Mouse (Mus musculus) spleen, adult 12 weeks (tissue): ENCODE measurements around the gene Fam181a.

ENCODE experiments used
- DNase-seq: peaks from one replicate; pipeline ENCODE4 v3.0.0; 2022; ENCODE audit warnings: low spot score

Fam181a gene

GRCm38 (mm10) chr12:103310744-103311267, at the start of gene Fam181a:
TSS of gene Fam181a (plus strand) at chr12:103310975.
- no peak for DNase-seq

GRCm38 (mm10) chr12:103262017-103262865, 48.5 kb upstream of the Fam181a start:
- no peak for DNase-seq

- DNase-seq: no peak
Observed at GRCm38 (mm10) chr12:103266605-103267004, 44.2 kb upstream of the Fam181a start.

- DNase-seq: no peak
Observed at GRCm38 (mm10) chr12:103272176-103272575, 38.6 kb upstream of the Fam181a start.

GRCm38 (mm10) chr12:103273051-103273450, 37.7 kb upstream of the Fam181a start:
- DNase-seq: no peak

- no peak for DNase-seq
Observed at GRCm38 (mm10) chr12:103273732-103274131, 37.0 kb upstream of the Fam181a start.

- DNase-seq: no peak
Observed at GRCm38 (mm10) chr12:103276422-103276821, 34.4 kb upstream of the Fam181a start.

GRCm38 (mm10) chr12:103281491-103281890, 29.3 kb upstream of the Fam181a start:
- no peak for DNase-seq

GRCm38 (mm10) chr12:103281912-103282311, 28.9 kb upstream of the Fam181a start:
- DNase-seq: no peak

GRCm38 (mm10) chr12:103282936-103283335, 27.8 kb upstream of the Fam181a start:
- DNase-seq: no peak

- no peak for DNase-seq
Observed at GRCm38 (mm10) chr12:103283411-103283810, 27.4 kb upstream of the Fam181a start.

GRCm38 (mm10) chr12:103287276-103287675, 23.5 kb upstream of the Fam181a start:
- DNase-seq: no peak

- DNase-seq: no peak
Observed at GRCm38 (mm10) chr12:103292366-103292765, 18.4 kb upstream of the Fam181a start.

- DNase-seq: no peak
Observed at GRCm38 (mm10) chr12:103296292-103296691, 14.5 kb upstream of the Fam181a start.

- no peak for DNase-seq
Observed at GRCm38 (mm10) chr12:103300493-103300892, 10.3 kb upstream of the Fam181a start.

GRCm38 (mm10) chr12:103301645-103302044, 9.1 kb upstream of the Fam181a start:
- DNase-seq: no peak

- DNase-seq: no peak
Observed at GRCm38 (mm10) chr12:103302960-103303359, 7.8 kb upstream of the Fam181a start.

GRCm38 (mm10) chr12:103306224-103306623, 4.6 kb upstream of the Fam181a start:
- DNase-seq: no peak

GRCm38 (mm10) chr12:103306720-103307119, 4.1 kb upstream of the Fam181a start:
- no peak for DNase-seq

- no peak for DNase-seq
Observed at GRCm38 (mm10) chr12:103311921-103312320, 1.1 kb downstream of the Fam181a start.

- DNase-seq: no peak
Observed at GRCm38 (mm10) chr12:103313274-103313673, 2.5 kb downstream of the Fam181a start.

- no peak for DNase-seq
Observed at GRCm38 (mm10) chr12:103313871-103314639, 3.3 kb downstream of the Fam181a start.
